Mouse (Mus musculus) gastrocnemius, postnatal 14 days (tissue): Measurements from ENCODE around the gene Kbtbd13. TPM values are rescaled to one million over a fixed set of nuclear protein-coding genes. Genes with fewer than 3 reads are reported as not detected.
"Not testable (repeated sequence)": the region's sequence is repeated elsewhere in the genome, so short reads cannot be mapped to it uniquely, and the experiment has no call there.

Experiments
- DNase-seq: peaks from one replicate; pipeline ENCODE4 v3.0.0; 2021; ENCODE audit warnings: mixed read lengths
- intact Hi-C: fragments of 180-260 bp; cut with DNase I; formaldehyde crosslinking; loops from one replicate; pipeline ENCODE4 v1.15.1; 2025; ENCODE audit warnings: low total_unique reads
- total RNA-seq, 2 experiments: library from RNA; stranded (reverse); gene quantifications; 2 replicates each; pipeline ENCODE4 v1.2.3; 2021

Gene Kbtbd13
- total RNA-seq, 2 experiments from 2014 or later = 5.5 to 10.2 TPM

DNA sequence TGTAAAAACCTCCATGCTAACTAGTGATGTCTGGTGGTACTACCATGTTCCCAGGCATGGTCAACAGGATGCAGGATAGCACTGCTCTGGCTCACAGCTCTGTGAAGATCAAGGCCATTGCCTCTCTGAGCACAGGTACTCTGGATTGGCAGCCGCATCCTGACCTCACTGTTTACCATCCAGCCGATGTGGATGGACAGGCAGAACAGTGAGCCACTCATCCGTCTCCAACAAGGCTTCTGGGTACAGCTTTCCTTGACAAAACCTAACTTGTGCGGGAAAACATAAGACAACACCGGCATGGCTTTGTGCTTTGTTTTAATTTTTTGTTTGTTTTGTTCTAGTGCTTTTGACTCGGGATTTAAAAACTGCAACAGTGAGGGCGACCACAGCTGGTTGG, 25.7 kb downstream of the Kbtbd13 start:
- DNase-seq = no peak
- intact Hi-C loops = no loop called here

DNA sequence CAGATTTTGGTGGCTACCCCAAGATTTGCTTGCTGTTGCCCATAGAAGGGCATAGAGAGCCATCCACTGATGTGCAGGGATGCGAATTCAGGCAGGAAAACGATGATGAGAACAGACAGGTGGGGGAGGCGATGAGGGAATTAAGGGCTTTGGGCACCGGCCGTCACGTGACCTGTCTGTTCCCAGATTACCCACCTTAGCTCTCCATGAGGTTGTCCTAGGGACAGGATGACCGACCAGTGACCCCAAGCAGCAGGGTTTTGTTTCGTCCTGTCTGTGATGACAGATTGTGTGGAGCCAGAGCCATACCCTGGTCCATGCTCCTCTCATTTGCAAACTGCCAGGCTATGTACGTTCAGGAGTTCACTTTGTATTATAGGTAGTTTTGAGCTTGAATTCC, 27.8 kb downstream of the Kbtbd13 start:
- no peak for DNase-seq
- intact Hi-C loops = no loop called here

DNA sequence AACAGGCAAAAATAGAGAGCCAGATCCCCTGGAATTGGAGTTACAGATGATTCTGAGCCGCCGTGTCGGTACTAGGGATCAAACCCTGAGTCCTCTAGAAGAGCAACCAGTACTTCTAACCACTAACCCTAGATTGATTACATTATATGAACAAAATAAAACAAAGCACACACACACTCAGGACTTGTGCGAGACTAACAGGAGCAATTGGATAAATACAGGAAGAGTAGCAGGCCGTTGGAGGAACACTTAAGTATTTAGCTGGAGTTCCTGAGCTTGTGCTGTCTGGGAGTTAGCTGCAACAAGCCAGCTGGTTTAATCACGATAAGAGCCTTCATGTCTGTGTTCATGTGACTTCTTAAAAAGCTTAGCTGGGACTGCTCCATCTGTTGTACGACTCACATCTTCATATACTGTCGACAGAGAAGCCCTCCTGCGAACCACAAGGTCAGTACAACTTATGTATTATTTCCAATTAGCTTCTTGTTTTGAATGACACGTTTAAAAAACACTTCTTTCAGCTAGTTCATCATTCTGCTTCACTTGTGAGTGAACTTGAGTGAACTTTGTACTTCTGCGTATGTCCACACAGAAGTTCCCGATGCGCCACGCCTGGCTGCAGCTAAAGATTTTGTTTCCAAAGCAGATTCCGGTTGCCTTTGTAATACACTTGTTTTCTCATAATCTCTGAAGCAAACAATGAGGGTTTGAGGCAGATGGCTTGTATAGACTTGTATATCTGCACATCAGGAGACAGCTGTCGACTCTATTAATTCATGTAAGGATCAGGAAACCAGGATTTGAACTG, 30.6 kb downstream of the Kbtbd13 start, which contains the start of gene Ubap1l:
Gene Ubap1l, plus strand, starts transcription at position 401 of the 808 bp plus-strand sequence.
- intact Hi-C loops = no loop called here
- no peak for DNase-seq

DNA sequence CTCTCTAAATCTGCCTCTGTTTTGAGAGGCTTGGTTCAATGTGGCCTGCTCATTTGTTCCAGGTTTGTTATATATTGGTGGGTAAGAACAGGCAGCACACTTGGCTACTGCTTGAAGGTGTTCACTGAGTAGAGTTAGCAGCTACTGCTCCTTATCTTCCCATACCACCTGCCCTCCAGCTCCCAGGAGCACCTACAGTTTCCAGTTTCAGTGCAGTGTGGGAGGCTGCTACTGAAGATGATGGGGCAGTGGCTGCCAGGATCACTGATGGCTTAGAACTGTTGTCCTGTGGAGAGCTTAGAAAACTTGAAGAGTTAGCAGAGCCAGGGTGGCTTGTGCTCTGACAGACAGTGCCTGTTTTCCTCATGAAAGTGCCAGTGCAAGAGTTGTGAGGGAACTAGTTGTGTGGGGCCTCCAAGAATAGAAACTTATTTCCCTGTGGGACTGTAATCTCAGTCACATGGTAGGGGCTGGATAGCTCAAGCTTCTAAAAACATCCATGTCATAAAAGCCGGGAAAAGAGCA, 32.4 kb downstream of the Kbtbd13 start:
- intact Hi-C loops = no loop called here
- no peak for DNase-seq

DNA sequence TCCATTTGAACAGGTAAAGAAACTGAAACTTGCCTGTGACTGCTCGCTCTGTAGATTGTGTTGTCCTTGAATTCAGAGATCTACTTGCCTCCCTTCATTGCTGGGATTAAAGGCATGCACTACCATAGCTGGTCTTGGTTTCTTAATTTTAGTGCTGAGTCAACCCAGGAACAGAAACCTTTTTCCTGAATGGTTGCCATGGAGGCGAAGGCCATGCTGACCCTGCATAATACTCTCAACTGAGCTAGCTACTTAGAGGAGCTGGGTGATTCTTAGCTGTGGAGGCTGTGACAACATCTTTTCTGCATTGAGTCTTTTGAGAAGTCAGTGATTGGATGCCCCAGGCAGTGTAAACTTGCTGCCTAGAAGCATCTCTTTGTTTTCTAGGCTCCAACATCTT, 34.5 kb downstream of the Kbtbd13 start:
- DNase-seq = no peak
- intact Hi-C loops = no loop called here

DNA sequence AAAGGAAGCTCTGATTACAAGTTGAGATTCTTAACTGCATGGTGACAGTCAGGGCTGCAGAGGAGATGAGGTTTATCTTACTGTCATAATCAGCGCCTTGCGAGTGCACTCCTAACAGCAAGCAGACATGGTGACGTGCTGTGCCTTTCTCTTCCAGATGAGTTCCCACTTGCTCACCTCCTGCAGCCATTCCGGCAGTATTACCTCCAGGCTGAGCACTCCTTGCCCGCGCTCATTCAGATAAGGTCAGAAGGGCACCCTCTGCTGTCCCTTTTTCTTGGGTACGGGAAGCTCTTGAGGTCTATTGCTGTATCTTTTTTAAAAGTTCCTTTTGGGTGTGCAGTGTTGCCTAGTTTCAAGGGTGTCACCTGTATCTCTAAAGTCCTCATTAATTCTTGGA, 34.9 kb downstream of the Kbtbd13 start:
- no peak for DNase-seq
- intact Hi-C loops = no loop called here

DNA sequence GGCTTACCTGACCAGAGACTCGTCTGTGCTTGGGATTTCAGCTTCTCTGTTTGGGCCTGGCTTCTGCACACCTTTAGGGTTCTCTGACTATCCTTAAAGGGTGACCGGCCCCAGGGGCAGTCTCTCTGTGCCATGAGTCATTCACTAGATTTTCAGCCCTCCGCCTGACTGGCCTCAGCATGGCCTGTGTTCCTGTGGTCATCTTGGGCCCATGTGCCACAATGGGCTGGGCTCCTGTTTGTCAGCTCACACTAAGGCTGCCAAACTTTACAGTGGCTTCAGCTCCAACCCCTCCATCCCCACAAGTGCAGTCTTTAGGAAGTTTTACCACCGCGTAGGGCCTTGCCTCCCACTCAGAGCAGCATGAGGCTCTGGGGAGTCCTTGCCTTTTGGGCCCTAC, 38.2 kb downstream of the Kbtbd13 start:
- intact Hi-C loops = no loop called here
- no peak for DNase-seq

DNA sequence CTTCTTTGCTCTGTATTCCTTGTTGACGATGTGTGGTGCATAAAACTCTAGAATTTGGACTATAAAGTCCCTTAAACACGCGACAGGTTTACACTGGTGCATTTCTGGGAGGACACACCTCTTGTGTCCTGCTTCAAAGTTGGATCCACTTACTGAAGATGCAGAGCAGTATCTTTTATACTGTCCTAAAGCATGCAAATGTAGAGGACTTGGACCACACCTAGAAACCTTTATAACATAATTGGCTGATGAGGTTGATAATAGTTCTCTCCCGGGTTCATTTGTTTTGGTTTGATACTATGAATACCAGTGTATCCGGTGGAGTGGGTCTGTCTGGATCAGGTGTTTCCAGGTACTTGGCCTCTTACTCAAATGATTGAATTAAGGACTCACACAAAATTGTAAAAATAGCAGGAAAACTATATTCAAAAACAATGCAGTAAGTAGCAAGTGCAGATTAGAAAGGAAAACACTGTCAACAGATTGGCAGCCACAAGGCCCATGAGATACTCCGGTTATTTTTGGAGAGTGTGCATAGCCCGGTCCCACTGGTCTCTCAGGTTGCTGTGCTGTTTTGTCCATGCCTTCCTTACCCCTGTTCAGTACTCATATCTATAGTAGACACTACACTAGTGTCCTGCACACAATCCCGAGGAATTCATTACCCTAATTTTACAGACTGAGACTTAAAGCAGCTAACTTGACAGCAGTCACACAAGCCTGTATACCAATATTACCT, 44.2 kb downstream of the Kbtbd13 start:
- intact Hi-C loops = loop anchor here (2.0 kb wide), 1 partner anchor 26 kb away; no protein-coding TSS in a partner anchor
- no peak for DNase-seq

DNA sequence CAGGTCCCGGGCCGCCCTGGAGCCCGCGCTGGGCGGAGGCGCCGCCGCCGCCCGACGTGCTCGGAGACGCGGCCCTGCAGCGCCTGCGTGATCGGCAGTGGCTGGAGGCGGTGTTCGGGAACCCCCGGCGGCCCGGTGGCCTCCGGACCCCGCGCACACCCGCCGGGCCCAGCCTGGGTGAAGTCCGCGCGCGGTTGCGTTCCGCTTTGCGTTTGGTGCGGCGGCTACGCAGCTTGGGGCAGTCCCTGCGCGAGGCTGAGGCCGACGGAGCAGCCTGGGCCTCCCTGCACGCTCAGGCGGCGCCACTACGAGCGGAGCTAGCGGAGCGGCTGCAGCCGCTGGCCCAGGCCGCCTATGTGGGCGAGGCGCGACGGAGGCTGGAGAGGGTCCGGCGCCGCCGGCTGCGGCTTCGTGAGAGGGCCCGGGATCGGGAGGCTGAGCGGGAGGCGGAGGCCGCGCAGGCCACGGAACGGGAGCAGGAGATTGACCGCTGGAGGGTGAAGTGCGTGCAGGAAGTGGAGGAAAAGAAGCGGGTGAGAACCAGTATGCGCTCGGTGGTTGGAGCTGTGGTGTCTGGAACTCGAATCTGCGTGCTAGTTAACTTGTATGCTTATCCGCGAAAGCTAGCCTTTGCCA, 44.9 kb downstream of the Kbtbd13 start:
- DNase-seq = peak; percentile 44
- intact Hi-C loops = loop anchor here (2.0 kb wide), 1 partner anchor 26 kb away; no protein-coding TSS in a partner anchor

DNA sequence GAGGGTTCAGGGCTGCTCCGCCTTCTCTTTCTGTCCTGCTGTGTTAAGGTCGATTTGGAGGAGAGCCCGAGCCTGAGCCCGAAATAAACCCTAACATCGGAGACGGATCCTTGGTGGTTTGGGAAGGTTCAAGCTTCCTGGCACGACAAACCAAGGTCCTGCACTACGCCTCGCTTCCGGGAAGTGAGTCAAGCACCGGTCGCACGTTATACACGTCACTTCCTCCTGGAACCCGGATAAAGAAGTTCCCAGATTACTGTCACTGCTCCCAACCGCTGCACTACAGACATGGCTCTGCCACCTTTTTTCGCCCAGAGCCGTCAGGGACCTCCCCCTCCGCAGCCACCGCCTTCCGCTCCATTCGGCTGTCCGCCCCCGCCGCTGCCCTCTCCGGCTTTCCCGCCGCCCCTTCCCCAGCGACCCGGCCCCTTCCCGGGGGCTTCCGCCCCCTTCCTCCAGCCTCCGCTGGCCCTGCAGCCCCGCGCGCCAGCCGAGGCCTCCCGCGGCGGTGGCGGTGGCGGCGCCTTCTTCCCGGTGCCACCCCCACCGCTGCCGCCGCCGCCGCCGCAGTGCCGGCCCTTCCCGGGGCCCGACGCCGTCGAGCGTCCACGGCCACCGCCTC, 45.5 kb downstream of the Kbtbd13 start, which contains the start of gene Pdcd7:
Gene Pdcd7, plus strand, starts transcription at position 251 of the 622 bp plus-strand sequence.
- intact Hi-C loops = loop anchor here (2.0 kb wide), 1 partner anchor 27 kb away; no protein-coding TSS in a partner anchor
- DNase-seq = peak; percentile 94

DNA sequence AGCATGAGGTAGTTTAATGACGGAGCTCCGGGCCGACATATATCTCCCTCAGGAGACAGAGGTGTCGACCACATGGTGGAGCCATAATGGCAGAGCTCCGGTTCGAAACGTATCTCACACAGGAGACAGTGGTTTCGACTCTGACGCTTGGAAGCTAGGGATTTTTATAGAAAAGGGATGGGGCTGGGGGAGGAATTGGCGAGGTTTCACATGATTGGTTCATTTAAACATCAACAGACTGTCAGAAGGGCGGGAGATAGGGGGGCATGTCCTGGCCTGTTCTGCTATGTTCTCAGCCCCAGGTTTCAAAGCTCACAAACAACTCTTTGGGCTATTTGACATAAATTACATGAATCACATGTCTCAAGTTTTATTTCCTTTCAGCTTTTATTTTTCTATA, 46.0 kb downstream of the Kbtbd13 start:
- intact Hi-C loops, DNase-seq: not testable (repeated sequence)

DNA sequence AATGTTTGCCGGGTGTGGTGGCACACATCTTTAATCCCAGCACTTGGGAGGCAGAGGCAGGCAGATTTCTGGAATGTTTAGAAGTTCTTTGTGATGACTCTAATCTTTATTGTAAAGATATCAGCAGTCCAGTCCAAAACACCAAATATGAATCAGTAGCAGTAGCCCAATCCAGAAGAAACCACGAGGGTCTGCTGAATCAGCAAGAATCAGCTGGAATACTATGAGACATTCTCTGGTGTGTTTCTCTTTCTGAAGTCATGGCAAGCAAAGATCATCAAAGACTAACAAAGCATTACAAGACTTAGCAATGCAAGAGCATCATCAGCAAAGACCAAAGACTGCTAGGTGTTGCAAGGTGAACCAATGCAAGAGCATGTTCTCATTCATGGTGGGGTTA, 51.0 kb downstream of the Kbtbd13 start:
- DNase-seq = no peak
- intact Hi-C loops = no loop called here

DNA sequence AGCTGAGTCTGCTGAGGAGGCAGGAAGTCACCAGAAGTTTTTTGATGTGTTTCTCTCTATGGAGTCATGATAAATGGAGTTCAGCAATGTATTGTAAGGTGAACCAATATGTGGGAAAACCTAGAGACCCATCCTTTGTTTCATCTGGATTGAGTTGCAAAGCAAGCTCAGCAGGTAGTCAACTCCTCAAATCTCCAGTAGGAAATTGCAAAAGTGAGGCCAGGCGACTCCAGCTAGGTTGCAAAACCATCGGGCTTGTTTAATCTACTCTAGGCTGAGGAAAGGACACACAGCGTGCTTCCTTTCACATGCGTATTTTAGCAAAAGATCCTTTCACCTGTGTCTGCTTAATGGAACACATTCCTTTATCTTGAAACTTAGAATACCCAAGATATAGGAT, 52.3 kb downstream of the Kbtbd13 start:
- DNase-seq = no peak
- intact Hi-C loops = no loop called here

Other genes with a start within 250 kb of the Kbtbd13 start
- gene Parp16, start 196.3 kb downstream of the Kbtbd13 start, total RNA-seq = 1 to 10 TPM; 4.9 to 5.4 TPM
- 100 to 1,000 TPM in 1 of 2 experiments, 10 to 100 TPM in 1; 63.1 to 122 TPM for gene Cilp, start 126.5 kb downstream of the Kbtbd13 start, total RNA-seq
- 10 to 100 TPM; 56.9 to 75.9 TPM for gene Clpx, start 97.4 kb downstream of the Kbtbd13 start, total RNA-seq
- gene Pdcd7, start 45.5 kb downstream of the Kbtbd13 start, total RNA-seq = 10 to 100 TPM in 1 of 2 experiments, 1 to 10 TPM in 1; 9.1 to 13.2 TPM
- gene Ubap1l, start 30.6 kb downstream of the Kbtbd13 start, total RNA-seq = under 1 TPM; 0.14 to 0.38 TPM
- 1 to 10 TPM; 6.7 to 7.7 TPM for gene Rasl12, start 6.9 kb upstream of the Kbtbd13 start, total RNA-seq
- not detected for gene Slc51b, start 31.3 kb upstream of the Kbtbd13 start, total RNA-seq
- gene Mtfmt, start 44.1 kb upstream of the Kbtbd13 start, total RNA-seq = 1 to 10 TPM; 4.7 to 5.9 TPM
- 10 to 100 TPM; 23.8 to 29.2 TPM for gene Spg21, start 69.3 kb upstream of the Kbtbd13 start, total RNA-seq
- gene Ankdd1a, start 128.5 kb upstream of the Kbtbd13 start, total RNA-seq = not detected
- gene Plekho2, start 188.4 kb upstream of the Kbtbd13 start, total RNA-seq = 10 to 100 TPM in 1 of 2 experiments, 1 to 10 TPM in 1; 8.3 to 10.7 TPM
- gene Pif1, start 195.5 kb upstream of the Kbtbd13 start, total RNA-seq = under 1 TPM; 0.44 to 0.57 TPM
- 1 to 10 TPM; 2.2 to 2.6 TPM for gene Rbpms2, start 238.0 kb upstream of the Kbtbd13 start, total RNA-seq